Mouse (Mus musculus) mesoderm, embryonic 11.5 days (tissue): ENCODE results near the gene Gm20388.

Experiments
- DNase-seq: peaks from one replicate; pipeline ENCODE4 v3.0.0-alpha.2; 2012; ENCODE audit warnings: low read depth, low spot score

Gm20388 gene

GRCm38 (mm10) chr8:122500856-122501255 is 2590.2 kb downstream of the Gm20388 start:
- peak; percentile 88 for DNase-seq

GRCm38 (mm10) chr8:122511552-122511951 is 2600.9 kb downstream of the Gm20388 start:
- no peak for DNase-seq

GRCm38 (mm10) chr8:122512392-122512791 is 2601.8 kb downstream of the Gm20388 start:
- no peak for DNase-seq

- DNase-seq: no peak
These were observed 2605.1 kb downstream of the Gm20388 start for GRCm38 (mm10) chr8:122515699-122516098.

- peak; percentile 65 for DNase-seq
These were observed 2607.0 kb downstream of the Gm20388 start for GRCm38 (mm10) chr8:122517541-122518190.

GRCm38 (mm10) chr8:122520611-122521010 is 2610.0 kb downstream of the Gm20388 start:
- DNase-seq: no peak

- DNase-seq: no peak
These were observed 2612.4 kb downstream of the Gm20388 start for GRCm38 (mm10) chr8:122522796-122523651.

- no peak for DNase-seq
These were observed 2613.2 kb downstream of the Gm20388 start for GRCm38 (mm10) chr8:122523652-122524360.

- no peak for DNase-seq
These were observed 2613.9 kb downstream of the Gm20388 start for GRCm38 (mm10) chr8:122524506-122524905.

- DNase-seq: no peak
These were observed 2614.4 kb downstream of the Gm20388 start for GRCm38 (mm10) chr8:122525004-122525403.

GRCm38 (mm10) chr8:122526084-122526483 is 2615.4 kb downstream of the Gm20388 start:
- no peak for DNase-seq

GRCm38 (mm10) chr8:122526526-122527170 is 2616.0 kb downstream of the Gm20388 start:
- no peak for DNase-seq

- DNase-seq: no peak
These were observed 2617.3 kb downstream of the Gm20388 start for GRCm38 (mm10) chr8:122527937-122528336.

GRCm38 (mm10) chr8:122529159-122529558 is 2618.5 kb downstream of the Gm20388 start:
- DNase-seq: no peak

- DNase-seq: no peak
These were observed 2620.7 kb downstream of the Gm20388 start for GRCm38 (mm10) chr8:122531312-122531711.

- DNase-seq: no peak
These were observed 2626.4 kb downstream of the Gm20388 start for GRCm38 (mm10) chr8:122537033-122537432.

- DNase-seq: no peak
These were observed 2627.2 kb downstream of the Gm20388 start for GRCm38 (mm10) chr8:122537812-122538211.

GRCm38 (mm10) chr8:122538310-122539076 is 2627.9 kb downstream of the Gm20388 start:
- no peak for DNase-seq

- no peak for DNase-seq
These were observed 2633.5 kb downstream of the Gm20388 start for GRCm38 (mm10) chr8:122544138-122544537.

GRCm38 (mm10) chr8:122546066-122546755 is 2635.6 kb downstream of the Gm20388 start:
- no peak for DNase-seq
